Mouse (Mus musculus): Measurements from ENCODE around the gene Trpc3.
"Not testable (repeated sequence)": the region's sequence is repeated elsewhere in the genome, so short reads cannot be mapped to it uniquely, and the experiment has no call there.

The Trpc3 gene

DNA sequence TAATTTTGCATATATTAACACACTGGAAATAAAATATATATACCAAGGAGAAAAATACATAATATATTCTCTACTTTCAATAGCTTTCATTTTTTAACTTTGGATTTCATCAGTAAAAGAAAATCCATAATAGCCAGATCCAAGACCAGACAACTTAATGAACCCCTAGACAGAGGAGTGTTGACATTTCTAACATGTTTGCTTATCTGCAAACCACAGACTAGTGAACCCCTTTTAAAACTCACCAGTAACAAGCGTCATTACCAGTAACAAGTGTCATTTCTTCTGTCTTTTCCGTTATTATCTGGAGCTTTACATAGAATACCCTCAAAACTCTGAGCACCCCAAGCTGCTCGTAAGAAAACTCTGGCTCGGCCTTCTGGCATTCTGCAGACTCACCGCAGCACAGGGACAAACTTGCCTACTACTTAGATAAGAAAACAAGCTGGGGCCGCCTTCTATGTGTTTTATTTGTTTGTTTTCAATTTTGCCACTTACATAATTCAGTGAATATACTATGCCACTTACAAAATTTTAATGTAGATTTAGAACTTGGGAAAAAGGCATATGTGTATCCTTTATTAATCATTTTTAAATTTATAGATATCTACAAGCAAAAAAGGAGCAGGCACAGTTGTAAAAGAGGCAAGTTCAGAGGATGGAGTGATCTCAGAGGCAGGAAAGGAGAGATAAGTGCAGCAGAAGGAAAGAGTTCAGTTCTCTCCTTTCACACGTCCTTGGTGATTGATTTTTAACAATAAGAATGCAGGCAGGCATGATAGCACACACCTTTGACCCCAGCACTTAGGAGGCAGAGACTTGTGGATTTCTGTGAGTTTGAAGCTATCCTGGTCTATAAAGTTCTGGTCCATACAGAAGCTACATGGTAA lies 83.8 kb downstream of the Trpc3 start:
- no peak for DNase-seq (ENCODE audit: inconsistent age in 2 of 2, low spot score in 1 of 2)

DNA sequence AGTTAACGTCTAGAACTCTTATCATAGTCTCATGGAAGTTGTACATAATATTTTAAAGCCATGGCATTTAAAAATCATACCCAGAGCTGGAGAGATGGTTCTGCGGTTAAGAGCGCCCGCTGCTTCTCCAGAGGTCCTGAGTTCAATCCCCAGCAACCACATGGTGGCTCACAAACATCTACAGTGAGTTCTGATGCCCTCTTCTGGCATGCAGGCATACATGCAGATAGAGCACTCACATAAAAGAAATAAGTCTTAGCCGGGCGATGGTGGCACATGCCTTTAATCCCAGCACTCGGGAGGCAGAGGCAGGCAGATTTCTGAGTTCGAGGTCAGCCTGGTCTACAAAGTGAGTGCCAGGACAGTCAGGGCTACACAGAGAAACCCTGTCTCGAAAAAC lies 90.2 kb downstream of the Trpc3 start:
- DNase-seq (ENCODE audit: inconsistent age in 2 of 2, low spot score in 1 of 2), result not testable (repeated sequence)

DNA sequence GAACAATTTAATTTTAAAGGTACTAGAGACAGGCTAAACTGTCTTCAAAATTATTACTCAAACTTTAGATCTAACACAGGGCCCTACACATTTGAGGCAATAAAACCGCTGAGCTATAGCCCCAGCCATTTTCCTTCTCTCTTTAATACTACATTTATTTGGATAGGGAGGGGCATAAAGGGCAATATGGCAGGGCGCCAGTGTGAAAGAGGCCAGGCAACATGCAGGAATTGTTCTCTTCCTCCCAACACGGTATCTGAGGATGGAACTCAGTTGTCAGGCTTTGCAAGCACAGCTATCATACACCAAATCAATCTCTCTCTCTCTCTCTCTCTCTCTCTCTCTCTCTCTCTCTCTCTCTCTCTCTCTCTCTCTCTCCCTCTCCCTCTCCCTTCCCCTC lies 91.2 kb downstream of the Trpc3 start:
- no peak for DNase-seq (ENCODE audit: inconsistent age in 2 of 2, low spot score in 1 of 2)

DNA sequence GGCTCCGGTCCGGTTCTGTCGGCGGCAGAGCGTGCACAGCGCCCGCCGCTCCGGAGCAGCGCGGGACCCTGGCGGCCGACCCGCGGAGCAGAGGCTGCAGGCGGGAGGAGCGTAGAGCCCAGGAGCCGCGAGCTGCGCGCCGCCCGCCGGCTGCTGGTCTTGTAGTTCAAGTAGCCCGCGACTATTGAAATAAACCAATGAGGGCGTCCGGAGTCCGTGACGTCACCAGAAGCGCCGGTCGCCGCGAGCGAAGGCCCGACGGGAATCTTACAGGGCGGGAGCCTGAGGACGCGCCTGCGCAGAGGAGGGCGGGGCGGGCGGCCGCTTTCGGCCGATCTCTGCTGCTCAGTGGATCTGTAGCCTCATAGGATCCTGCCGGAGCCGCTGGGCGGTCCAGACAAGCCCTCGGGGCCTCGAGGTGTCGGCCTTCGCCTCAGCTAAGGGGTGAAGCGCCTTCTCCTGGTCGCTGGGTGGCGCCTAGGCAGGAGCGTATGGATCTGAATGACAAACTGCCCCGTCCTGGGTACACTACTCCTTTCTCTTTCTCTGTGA lies 118.1 kb downstream of the Trpc3 start, which contains the start of gene Ccna2:
Ccna2 (minus strand) TSS at position 324 of the 552 bp plus-strand sequence.
- DNase-seq (ENCODE audit: inconsistent age in 2 of 2, low spot score in 1 of 2), result peak; percentile 99

DNA sequence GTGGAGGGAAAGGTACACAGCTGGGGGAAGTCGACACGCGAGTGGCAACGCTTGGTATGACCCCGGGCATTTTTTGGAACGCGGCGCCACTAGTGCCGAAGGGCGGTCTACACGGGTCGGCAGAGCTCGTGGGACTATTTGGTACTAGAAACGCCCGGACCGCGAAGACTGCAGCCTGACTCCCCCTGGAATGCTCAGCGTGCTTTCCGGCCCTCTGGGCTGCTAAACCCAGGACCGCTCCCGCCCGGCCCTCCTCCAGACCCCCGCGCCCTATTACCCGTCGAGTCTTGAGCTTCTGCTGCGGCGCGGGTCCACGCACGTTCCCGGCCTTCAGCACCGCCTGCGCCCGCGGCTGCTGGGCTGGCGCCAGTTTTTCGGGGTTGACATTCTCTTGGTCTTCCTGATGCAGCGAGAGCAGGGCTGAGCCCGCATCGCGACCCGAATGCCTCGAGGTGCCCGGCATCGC lies 118.6 kb downstream of the Trpc3 start:
- DNase-seq (ENCODE audit: inconsistent age in 2 of 2, low spot score in 1 of 2), result no peak

Data from adrenal gland, adult (tissue).